Mouse (Mus musculus): Measurements from ENCODE around the gene Nol4l. TPM values are rescaled to one million over a fixed set of nuclear protein-coding genes. Genes with fewer than 3 reads are reported as not detected.

Nol4l gene
- polyA plus RNA-seq, 1 experiment from 2014 or later = 15.2 TPM

- H3K27ac ChIP-seq (ENCODE audit: poor library complexity, severe bottlenecking) = peak overlapping the region; percentile 65; the same call in 1 of the 2 replicates
- peaks cover 77% of the 10 kb centered on the region for H3K4me1 ChIP-seq (replicated peaks)
- H3K9ac ChIP-seq = no peak overlapping the region
- 36% methylated on average over 4 of the region's 4 CpGs for WGBS
- H3K4me3 ChIP-seq = no peak overlapping the region
- H3K4me2 ChIP-seq = no peak overlapping the region
- no peaks in the 10 kb centered on the region for H3K9me3 ChIP-seq (replicated peaks)
- peaks cover 5% of the 10 kb centered on the region; the same call in 1 of the 2 replicates for H3K36me3 ChIP-seq
- no peak for ATAC-seq (ENCODE audit: insufficient number of reproducible peaks, low FRiP score)
- no peaks in the 10 kb centered on the region for H3K27me3 ChIP-seq (replicated peaks)
Observed at GRCm38 (mm10) chr2:153457467-153457866, 72.3 kb downstream of the Nol4l start.

- Histone ChIP-seq H3K4me3 (no peak overlapping the region), H3K4me2 (no peak overlapping the region), H3K27ac (ENCODE audit: poor library complexity, severe bottlenecking) (peak overlapping the region; percentile 42), H3K9ac (no peak overlapping the region; the same call in 1 of the 2 replicates), H3K36me3 (peaks cover under 1% of the 10 kb centered on the region; the same call in 1 of the 2 replicates), H3K27me3 (replicated peaks) (no peaks in the 10 kb centered on the region), H3K4me1 (replicated peaks) (peaks cover 69% of the 10 kb centered on the region), H3K9me3 (replicated peaks) (no peaks in the 10 kb centered on the region)
- WGBS = 22% methylated on average over 9 of the region's 9 CpGs
- 0 out of 2 replicates have a peak, but pooled peaks have one; percentile 30 for ATAC-seq (ENCODE audit: insufficient number of reproducible peaks, low FRiP score)
Observed at GRCm38 (mm10) chr2:153454841-153455506, 74.8 kb downstream of the Nol4l start.

GRCm38 (mm10) chr2:153453961-153454759, 75.6 kb downstream of the Nol4l start:
- H3K4me1 ChIP-seq (replicated peaks) = peaks cover 67% of the 10 kb centered on the region
- H3K27me3 ChIP-seq (replicated peaks) = no peaks in the 10 kb centered on the region
- H3K36me3 ChIP-seq = no peaks in the 10 kb centered on the region
- ATAC-seq (ENCODE audit: insufficient number of reproducible peaks, low FRiP score) = 0 out of 2 replicates have a peak, but pooled peaks have one; percentile 41
- H3K9ac ChIP-seq = peak overlapping the region; percentile 49
- H3K4me3 ChIP-seq = no peak overlapping the region
- WGBS = 46% methylated on average over 12 of the region's 12 CpGs
- peak overlapping the region; percentile 42 for H3K27ac ChIP-seq (ENCODE audit: poor library complexity, severe bottlenecking)
- no peaks in the 10 kb centered on the region for H3K9me3 ChIP-seq (replicated peaks)
- H3K4me2 ChIP-seq = no peak overlapping the region

DNA sequence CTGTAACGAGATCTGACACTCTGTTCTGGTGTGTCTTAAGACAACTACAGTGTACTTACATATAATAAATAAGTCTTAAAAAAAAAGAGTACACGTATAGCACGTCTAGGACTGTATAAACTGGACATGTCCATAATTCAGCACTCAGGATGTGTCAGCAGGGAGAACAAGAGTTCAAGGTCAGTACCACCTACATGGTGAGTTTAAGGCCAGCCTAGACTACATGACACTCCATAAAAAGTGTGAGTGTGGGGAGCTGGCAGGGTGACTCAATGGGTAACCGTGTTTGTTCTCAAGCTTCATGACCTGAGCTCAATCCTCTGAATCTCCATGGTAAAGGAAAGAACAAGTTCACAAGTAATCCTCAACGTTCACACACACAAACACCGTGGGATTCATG, 81.3 kb downstream of the Nol4l start:
- Histone ChIP-seq H3K36me3 (no peaks in the 10 kb centered on the region), H3K27ac (ENCODE audit: poor library complexity, severe bottlenecking) (no peak overlapping the region), H3K4me2 (no peak overlapping the region), H3K4me1 (replicated peaks) (peaks cover 25% of the 10 kb centered on the region), H3K4me3 (no peak overlapping the region), H3K27me3 (replicated peaks) (no peaks in the 10 kb centered on the region), H3K9ac (no peak overlapping the region), H3K9me3 (replicated peaks) (no peaks in the 10 kb centered on the region)
- ATAC-seq (ENCODE audit: insufficient number of reproducible peaks, low FRiP score) = no peak
- 88% methylated on average over 6 of the region's 6 CpGs for WGBS

- H3K27ac ChIP-seq (ENCODE audit: poor library complexity, severe bottlenecking) = no peak overlapping the region
- no peak overlapping the region for H3K4me3 ChIP-seq
- 86% methylated on average over 3 of the region's 3 CpGs for WGBS
- ATAC-seq (ENCODE audit: insufficient number of reproducible peaks, low FRiP score) = no peak
- H3K9ac ChIP-seq = no peak overlapping the region
- H3K4me1 ChIP-seq (replicated peaks) = peaks cover 23% of the 10 kb centered on the region
- no peaks in the 10 kb centered on the region for H3K27me3 ChIP-seq (replicated peaks)
- H3K4me2 ChIP-seq = no peak overlapping the region
- no peaks in the 10 kb centered on the region for H3K36me3 ChIP-seq
- no peaks in the 10 kb centered on the region for H3K9me3 ChIP-seq (replicated peaks)
Observed at GRCm38 (mm10) chr2:153447719-153448118, 82.1 kb downstream of the Nol4l start.

GRCm38 (mm10) chr2:153446476-153446875, 83.3 kb downstream of the Nol4l start:
- 14% methylated on average over 4 of the region's 4 CpGs for WGBS
- no peak for ATAC-seq (ENCODE audit: insufficient number of reproducible peaks, low FRiP score)
- no peaks in the 10 kb centered on the region for H3K36me3 ChIP-seq
- peaks cover 36% of the 10 kb centered on the region for H3K4me1 ChIP-seq (replicated peaks)
- H3K9ac ChIP-seq = no peak overlapping the region
- peak overlapping the region; percentile 98; the same call in 1 of the 2 replicates for H3K4me2 ChIP-seq
- H3K9me3 ChIP-seq (replicated peaks) = no peaks in the 10 kb centered on the region
- no peaks in the 10 kb centered on the region for H3K27me3 ChIP-seq (replicated peaks)
- H3K27ac ChIP-seq (ENCODE audit: poor library complexity, severe bottlenecking) = no peak overlapping the region; the same call in 1 of the 2 replicates
- no peak overlapping the region for H3K4me3 ChIP-seq

DNA sequence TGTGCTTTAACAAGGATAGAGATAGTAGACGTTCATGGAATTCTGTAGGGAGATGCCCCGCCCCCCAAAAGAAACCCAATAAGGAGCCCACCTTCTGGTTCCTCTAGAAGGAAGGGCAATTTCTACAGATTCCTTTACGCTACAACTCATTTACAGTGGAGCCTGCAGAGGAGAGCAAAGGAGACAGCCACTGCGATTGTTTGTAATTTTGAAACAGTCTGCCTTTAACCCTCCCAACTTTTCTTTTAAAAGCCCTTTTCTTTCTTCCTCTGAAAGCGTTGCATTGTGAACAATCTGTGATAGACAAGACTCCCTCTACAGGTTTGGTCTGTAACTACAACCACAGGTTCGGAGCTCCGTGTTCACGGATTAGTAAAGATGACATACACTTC, 83.8 kb downstream of the Nol4l start:
- Histone ChIP-seq H3K4me1 (replicated peaks) (peaks cover 40% of the 10 kb centered on the region), H3K27ac (ENCODE audit: poor library complexity, severe bottlenecking) (peak overlapping the region; percentile 87), H3K9me3 (replicated peaks) (no peaks in the 10 kb centered on the region), H3K4me3 (peak overlapping the region; percentile 71), H3K27me3 (replicated peaks) (no peaks in the 10 kb centered on the region), H3K9ac (peak overlapping the region; percentile 90), H3K36me3 (no peaks in the 10 kb centered on the region), H3K4me2 (peak overlapping the region; percentile 98)
- no peak for ATAC-seq (ENCODE audit: insufficient number of reproducible peaks, low FRiP score)
- under 1% methylated on average over 8 of the region's 8 CpGs for whole genome bisulfite sequencing

DNA sequence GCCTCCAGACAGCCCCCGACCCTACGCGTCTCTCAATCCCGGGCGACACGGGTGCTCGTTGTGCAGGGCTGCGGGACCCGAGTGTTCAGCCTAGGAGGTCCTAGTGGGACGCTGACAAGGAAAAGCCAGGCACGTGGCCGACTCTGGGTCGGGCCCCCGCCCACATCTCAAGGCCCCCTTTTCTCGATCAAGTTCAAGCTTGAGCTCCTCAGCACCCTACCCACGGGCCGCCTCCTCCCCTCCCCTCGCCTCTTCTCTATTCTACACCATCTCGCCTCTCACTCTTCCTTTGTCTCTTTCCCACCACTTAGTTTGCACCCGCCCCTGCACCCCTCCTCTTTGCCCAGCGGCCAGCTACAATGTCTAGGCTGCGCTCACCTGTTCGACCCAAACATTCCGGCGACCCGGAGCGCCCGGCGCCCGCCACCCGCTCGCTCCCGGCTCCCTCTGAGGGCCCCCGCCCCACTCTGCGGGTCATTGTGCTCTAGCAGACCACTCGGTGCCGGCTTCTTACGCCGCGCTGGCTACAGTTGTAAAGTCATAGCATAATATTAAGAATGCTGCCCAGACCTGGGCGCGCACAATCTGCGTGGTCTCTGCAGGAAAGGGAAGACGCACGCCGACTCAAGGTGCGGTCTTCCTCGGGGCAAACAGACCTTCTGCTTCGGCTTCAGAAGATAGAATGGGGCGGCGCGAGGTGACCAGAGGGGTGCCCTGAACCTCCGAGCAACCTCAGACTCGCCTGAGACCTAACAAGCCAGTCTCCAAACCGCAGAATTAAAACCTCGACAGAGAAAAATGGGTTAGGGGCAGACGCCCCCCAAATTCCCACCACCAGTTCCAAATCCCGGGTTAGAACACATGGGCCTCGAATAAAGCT, 84.4 kb downstream of the Nol4l start:
- peak overlapping the region; percentile 71 for H3K4me3 ChIP-seq
- H3K27ac ChIP-seq (ENCODE audit: poor library complexity, severe bottlenecking) = peak overlapping the region; percentile 87
- H3K27me3 ChIP-seq (replicated peaks) = no peaks in the 10 kb centered on the region
- peak overlapping the region; percentile 90 for H3K9ac ChIP-seq
- peak overlapping the region; percentile 98 for H3K4me2 ChIP-seq
- H3K9me3 ChIP-seq (replicated peaks) = no peaks in the 10 kb centered on the region
- peaks cover 44% of the 10 kb centered on the region for H3K4me1 ChIP-seq (replicated peaks)
- WGBS = under 1% methylated on average over 59 of the region's 59 CpGs
- no peaks in the 10 kb centered on the region for H3K36me3 ChIP-seq
- ATAC-seq (ENCODE audit: insufficient number of reproducible peaks, low FRiP score) = peak; percentile 26

DNA sequence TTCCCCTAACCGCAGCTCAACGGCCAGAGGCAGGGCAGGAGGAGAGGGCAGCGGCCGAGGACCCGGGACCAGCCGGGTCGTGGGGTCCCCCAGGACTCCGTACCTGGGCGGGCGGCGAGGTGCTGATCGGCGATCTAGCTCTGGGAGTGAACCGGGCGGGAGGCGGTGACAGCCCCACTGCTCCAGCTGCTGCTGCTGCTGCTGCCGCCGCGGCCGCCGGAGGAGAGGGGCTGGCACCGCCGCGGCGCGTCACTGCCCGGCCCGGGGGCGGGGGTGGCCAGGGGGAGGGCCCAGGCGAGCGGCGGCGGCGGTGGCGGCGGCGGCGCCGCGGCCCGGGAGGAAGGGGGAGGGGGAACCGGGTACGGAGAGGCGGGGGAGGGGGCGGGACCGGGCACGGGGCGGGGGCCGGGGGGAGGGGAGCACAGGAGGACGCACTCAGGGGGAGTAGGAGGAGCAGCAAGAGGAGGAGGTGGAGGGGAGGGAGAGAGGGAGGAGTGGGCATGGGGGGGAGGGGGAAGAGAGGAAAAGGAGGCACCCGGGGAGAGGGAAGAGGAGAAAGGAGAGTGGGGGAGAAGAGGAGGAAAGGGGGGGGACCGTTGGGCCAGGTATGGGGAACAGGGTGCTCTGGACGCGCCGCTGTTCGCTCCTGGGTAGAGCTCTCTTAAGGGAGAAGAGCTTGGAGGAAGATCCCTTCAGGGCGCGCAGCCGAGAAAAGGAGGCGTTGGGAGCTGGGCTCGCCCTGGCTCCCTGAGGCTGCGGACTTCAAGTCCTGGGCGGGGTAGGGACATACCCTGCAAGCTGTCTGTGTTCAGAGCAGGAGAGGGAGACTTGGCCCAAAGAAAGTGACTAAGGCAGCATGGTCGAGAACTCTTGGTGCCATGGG, 85.3 kb downstream of the Nol4l start:
- H3K27me3 ChIP-seq (replicated peaks) = no peaks in the 10 kb centered on the region
- H3K36me3 ChIP-seq = no peaks in the 10 kb centered on the region
- H3K27ac ChIP-seq (ENCODE audit: poor library complexity, severe bottlenecking) = peak overlapping the region; percentile 87
- H3K4me3 ChIP-seq = peak overlapping the region; percentile 71
- ATAC-seq (ENCODE audit: insufficient number of reproducible peaks, low FRiP score) = peak; percentile 76
- H3K4me1 ChIP-seq (replicated peaks) = peaks cover 46% of the 10 kb centered on the region
- no peaks in the 10 kb centered on the region for H3K9me3 ChIP-seq (replicated peaks)
- H3K9ac ChIP-seq = peak overlapping the region; percentile 90
- peak overlapping the region; percentile 98 for H3K4me2 ChIP-seq
- whole genome bisulfite sequencing = under 1% methylated on average over 31 of the region's 64 CpGs
